Mouse (Mus musculus): ENCODE measurements around the gene Olfr998.
"Not testable (repeated sequence)": the region's sequence is repeated elsewhere in the genome, so short reads cannot be mapped to it uniquely, and the experiment has no call there.

The Olfr998 gene

GRCm38 (mm10) chr2:85588648-85589047, at the start of gene Olfr998:
Gene Olfr998, plus strand, starts transcription at chr2:85588948.
- DNase-seq = not testable (repeated sequence)

- no peak for DNase-seq
Observed at GRCm38 (mm10) chr2:85554806-85555205, 33.9 kb upstream of the Olfr998 start.

- no peak for DNase-seq
Observed at GRCm38 (mm10) chr2:85560226-85560625, 28.5 kb upstream of the Olfr998 start.

- DNase-seq = peak; percentile 4 to 21
Observed at GRCm38 (mm10) chr2:85561187-85561586, 27.6 kb upstream of the Olfr998 start.

GRCm38 (mm10) chr2:85578915-85579314, 9.8 kb upstream of the Olfr998 start, which contains the start of gene Olfr996:
Gene Olfr996, plus strand, starts transcription at chr2:85579215.
- no peak for DNase-seq

- DNase-seq = no peak
Observed at GRCm38 (mm10) chr2:85611803-85612202, 23.1 kb downstream of the Olfr998 start, which contains the start of gene Olfr1000. Gene Olfr1000, minus strand, starts transcription at chr2:85611903.
